Mouse (Mus musculus) megakaryocyte, adult 5-6 weeks (primary cell): ENCODE data around the gene Sbk2. TPM values are rescaled to one million over a fixed set of nuclear protein-coding genes. Genes with fewer than 3 reads are reported as not detected.

Experiments
- ATAC-seq: 2 replicates; pipeline ENCODE4 v1.8.0; 2016; ENCODE audit warnings: mild to moderate bottlenecking, inconsistent platforms; ENCODE audit not compliant: poor library complexity, severe bottlenecking
- total RNA-seq, 2 experiments: library from RNA; stranded (forward) in 1 of 2; stranded (reverse) in 1 of 2; fragments of 153-499, 151-499 nt in 1 of 2; fragments of 221-1000, 200-1000 nt in 1 of 2; gene quantifications; 2 replicates each; pipeline versions ENCODE4 v1.2.3 to v1.2.4; 2015 to 2017

Sbk2 gene
- total RNA-seq, 2 experiments from 2014 or later, result not detected

DNA sequence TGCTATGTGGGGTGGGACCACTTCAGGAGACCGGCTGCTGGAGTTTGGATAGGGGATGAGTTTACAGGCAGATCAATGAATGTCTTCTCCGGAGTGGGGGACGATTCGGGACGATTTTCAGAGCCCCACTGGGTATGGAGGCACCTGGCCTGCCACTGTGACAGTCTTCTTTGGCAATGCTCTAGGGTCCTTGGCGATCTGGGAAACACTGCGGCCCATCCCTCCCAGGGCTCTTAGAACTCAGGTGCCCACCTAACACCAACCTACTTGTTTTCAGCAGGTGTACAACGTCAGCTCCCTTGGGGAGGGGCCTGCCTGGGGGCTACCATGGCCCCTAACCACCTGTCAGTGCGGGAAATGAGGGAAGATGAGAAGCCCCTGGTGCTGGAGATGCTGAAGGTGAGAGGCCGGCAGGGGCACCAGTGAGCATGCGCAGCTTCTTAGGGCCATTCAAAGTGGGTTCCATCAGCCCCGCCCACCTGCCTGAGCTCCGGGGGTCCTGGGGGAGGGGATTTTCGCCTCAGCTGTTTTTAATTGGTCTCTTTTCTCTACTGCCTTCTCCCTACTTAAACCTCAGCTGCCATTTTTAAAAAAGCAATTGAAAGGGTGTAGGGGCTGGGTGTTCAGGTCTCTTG is 41.2 kb downstream of the Sbk2 start:
- 0 out of 2 replicates have a peak, but pooled peaks have one; percentile 23 for ATAC-seq

DNA sequence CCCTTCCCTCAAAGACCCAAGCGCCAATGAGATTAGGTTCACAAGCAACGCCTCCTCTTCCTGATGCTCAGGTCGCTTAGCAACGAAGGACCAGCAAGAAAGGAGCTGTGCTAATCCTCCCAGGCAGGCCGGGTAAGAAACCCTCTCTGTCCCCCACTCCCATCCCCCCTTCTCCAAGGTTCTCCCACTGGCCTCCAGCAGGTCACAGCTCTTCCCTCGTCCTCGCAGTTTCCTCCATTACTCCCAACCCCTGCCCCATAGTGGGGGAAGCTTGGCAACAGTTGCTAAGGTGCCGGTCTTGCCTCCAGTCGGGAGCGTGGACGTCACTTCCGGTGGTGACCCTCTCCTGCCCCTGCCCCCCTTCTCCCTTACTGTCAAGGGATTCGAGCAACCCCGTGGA is 41.7 kb downstream of the Sbk2 start:
- peak; percentile 26; the same call in 1 of the 2 replicates for ATAC-seq

DNA sequence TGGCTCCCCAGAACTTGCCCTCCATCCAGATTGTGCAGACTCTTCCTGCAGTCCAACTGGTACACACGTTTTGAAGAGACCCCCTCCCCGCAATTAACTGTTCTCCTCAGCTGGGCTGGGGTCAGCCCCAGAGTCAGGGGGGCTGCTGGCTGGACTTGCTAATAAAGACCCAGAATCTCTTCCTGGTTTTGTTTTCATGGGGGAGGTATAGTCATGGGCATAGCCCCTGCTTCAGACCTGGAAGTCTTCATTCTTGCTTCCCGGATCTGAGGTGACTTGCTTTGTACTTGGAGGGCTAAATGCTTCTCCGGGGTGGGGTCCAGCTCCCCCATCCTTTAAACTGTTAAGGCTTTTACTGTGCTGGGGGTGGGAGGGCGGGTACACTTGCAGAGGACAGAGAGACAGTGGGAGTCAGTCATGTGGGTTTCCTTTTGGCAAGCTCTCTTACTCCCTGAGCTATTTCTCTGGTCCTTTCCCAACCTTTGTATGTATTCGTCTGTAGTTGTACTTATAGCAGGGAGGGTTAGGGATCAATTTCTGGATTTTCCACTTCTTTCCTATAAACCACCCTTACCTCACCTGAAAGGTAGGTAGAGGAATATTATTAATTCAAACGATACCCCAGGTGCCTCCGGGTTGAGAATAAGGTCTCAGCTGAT is 42.3 kb downstream of the Sbk2 start, which contains the start of gene Nat14:
Gene Nat14, plus strand, starts transcription at position 205 of the 659 bp plus-strand sequence.
- no peak for ATAC-seq

DNA sequence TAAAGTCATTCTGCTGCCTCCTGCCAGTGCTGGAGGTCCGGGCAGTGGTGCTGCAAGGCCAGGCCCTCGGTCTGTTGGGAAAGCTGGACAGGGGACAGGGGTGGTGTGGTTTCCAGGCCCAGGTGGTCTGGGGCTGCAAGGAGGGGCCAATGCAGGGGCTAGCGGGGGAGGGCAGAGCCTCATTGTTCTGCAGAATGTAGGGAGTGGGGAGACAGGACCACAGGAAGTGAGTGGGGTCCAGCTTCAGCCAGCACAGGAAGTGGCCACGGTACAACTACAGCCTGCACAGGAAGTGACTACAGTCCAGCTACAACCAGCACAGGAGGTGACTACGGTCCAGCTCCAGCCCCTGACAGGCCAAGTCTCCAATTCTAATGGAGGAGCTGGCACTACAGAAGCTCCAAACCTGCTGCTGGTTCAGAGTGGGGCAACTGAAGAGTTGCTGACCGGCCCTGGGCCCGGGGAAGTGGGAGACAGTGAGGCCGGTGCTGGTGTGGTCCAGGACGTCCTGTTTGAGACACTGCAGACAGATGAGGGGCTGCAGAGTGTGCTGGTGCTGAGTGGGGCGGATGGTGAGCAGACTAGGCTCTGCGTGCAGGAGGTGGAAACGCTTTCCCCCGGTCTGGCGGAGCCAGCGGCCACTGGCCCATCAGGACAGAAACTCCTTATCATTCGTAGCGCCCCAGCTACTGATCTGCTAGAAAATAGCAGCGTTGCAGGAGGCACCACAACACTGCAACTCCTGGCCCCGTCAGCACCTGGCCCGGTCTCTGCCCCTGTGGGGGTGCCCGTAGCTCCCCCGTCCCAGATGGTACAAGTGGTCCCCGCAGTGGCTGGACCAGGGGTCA is 43.0 kb downstream of the Sbk2 start:
- no peak; the same call in 1 of the 2 replicates for ATAC-seq

DNA sequence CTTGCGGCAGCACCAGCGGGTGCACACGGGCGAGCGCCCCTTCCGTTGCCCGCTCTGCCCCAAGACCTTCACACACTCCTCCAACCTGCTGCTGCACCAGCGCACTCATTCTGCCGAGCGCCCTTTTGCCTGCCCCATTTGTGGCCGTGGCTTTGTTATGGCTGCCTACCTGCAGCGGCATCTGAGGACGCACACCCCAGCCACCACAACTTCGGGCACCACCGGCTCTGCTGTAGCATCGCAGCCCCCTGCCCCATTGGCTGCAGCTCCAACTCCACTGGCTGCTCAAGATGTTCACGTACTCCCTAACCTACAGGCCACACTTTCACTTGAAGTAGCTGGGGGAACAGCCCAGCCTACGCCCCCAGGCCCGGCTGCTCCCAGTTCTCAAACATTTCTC is 43.7 kb downstream of the Sbk2 start:
- no peak for ATAC-seq

DNA sequence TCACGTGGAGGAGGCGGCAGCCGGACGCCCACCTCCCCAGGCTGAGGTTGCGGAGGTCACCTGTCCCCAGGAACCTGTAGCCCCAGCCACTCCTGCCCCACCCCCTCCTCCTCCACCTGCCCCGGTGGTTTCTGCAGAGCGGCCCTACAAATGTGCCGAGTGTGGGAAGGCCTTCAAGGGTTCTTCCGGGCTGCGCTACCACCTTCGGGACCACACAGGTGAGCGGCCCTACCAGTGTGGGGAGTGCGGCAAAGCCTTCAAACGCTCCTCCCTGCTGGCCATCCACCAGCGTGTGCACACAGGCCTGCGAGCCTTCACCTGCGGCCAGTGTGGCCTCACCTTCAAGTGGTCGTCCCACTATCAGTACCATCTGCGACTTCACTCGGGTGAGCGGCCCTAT is 44.2 kb downstream of the Sbk2 start:
- no peak for ATAC-seq

DNA sequence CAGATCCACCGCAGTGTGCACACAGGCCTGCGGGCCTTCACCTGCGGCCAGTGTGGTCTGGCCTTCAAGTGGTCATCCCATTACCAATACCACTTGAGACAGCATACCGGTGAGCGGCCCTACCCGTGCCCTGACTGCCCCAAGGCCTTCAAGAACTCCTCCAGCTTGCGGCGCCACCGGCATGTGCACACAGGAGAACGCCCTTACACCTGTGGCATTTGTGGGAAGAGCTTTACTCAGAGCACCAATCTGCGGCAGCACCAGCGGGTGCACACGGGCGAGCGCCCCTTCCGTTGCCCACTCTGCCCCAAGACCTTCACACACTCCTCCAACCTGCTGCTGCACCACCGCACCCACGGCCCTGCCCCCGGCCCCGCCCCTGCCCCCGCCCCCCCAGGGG is 45.1 kb downstream of the Sbk2 start:
- ATAC-seq, result no peak

DNA sequence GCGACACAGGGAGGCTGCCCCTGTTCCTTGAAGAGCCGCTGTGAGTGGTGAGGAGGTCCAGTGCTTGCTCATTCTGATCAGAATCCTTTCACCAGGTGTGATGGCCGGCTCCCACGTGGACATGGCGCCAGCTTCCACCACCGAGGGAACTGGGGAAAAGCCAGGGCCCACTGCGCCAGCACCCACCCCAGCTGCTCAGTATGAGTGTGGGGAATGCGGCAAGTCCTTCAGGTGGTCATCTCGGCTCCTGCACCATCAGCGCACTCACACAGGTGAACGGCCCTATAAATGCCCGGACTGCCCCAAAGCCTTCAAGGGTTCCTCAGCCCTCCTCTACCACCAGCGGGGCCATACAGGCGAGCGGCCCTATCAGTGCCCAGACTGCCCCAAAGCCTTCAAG is 45.5 kb downstream of the Sbk2 start:
- ATAC-seq, result no peak

DNA sequence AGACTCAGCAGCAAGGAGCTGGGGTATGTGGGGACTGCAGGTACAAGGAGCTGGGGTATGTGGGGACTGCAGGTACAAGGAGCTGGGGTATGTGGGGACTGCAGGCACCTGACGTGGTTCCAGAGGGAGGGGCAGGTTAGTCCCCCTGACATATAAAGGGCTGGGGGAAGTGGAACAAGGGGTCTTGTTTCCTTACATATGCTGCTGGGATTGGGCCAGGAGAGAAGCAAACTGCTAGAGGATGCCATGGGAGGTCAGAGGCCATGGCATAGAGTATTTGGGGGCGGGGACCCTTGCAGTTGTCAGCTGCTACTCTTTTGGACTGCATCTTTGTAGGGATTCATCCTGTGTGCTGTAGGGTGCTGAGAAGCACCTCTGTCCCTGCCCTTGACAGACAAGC is 46.7 kb downstream of the Sbk2 start:
- no peak for ATAC-seq

DNA sequence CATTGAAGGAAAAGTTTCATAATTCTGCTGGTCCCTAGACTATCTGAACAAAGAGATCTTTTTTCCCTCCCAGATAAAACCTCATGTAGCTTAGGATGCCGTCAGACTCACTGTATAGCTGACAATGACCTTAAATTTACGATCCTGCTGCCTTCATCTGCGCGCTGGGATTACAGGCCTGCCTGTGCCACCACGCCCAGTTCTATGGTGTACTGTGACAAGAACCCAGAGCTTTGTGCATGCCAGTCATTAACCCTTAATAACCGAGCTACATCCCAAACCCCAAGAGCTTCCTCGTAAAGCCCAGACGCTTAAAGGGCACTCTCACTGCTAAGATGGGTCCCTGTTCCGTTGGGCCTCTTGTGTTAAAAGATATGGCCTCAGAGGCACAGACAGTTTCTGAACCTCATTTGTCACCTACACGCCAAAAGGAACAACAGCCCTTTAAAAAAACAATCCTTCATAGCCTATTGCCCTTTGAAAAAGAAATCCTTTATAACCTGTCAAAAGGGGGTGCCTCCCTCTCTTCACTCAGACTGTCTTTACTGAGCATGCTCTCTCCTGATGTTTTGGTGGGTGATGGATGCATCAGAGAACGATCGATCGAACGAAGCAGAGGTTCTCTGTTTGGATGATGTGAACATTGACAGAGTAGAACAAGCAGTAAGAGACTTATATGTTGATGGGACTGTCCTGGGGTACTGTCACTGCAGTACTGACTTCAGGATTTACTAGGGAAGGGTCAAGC is 48.4 kb downstream of the Sbk2 start:
- peak; percentile 34; the same call in 1 of the 2 replicates for ATAC-seq

DNA sequence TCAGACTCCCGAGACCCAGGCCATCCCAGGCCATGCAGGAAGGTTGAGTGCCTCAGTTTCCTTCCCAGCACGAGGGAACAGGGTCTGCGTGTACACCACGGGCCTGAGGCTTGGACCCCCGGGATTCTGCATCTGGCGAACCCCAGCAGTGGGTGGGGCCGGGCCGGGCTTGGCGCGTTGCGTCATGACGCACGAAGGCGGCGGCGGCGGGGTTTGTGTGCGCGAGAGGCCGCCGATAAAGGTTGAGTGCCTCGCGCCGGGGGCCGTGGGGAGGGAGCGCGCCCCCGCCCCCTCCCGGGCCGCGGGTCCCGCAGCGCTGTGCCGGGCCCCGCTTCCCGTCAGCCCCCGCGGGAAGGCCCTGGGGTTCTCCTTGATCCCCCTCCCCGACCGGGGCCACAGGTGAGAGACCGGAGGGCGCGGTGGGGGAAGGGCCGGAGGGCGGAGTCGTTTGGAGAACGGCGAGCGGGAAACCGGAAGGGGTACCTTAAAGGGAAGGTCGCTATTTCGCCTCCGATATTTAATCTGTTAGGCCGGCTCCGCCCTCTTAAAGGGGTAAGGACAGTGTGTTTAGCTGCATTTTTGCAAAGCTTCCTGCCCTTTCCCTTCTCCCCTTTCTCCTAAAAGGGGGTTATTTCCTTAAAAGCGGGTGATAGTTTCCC is 49.1 kb downstream of the Sbk2 start, which contains the start of gene Zfp628:
Gene Zfp628, plus strand, starts transcription at position 211 of the 659 bp plus-strand sequence.
- peak; percentile 91 for ATAC-seq

DNA sequence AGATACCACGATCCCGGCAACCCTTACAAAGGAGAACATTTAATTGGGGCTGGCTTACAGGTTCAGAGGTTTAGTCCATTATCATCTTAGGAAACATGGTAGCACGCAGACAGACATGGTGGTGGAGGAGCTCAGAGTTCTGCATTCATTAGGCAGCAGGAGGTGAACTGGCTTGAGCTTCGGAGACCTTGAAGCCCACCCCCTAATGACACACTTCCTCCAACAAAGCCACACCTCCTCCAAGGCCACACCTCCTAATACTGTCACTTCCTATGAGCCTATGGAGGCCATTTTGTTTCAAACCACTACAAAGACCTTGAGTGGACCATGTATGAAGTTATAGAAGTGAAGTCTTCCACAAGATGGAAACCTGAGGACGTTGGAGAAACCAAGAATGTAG is 52.0 kb downstream of the Sbk2 start:
- no peak for ATAC-seq

DNA sequence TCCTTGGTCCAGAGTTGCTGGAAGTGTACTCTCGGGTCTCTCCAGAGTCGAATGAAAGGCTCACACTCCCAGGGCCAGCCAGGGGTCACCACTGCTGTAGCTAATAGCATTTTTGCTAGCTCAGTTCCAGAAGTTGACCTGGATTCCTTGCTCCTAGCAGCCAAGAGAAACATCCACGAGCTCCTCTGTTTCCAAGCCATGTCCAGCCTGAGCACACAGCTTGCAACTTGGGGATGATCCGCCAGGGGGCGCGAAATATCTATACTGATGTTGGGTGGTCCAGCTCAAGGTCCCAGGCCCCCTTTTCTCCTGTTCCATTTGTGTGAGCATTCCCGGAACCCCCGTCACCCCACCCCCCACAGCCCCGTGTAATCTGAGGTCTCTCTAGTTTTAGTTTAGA is 52.6 kb downstream of the Sbk2 start:
- no peak for ATAC-seq

DNA sequence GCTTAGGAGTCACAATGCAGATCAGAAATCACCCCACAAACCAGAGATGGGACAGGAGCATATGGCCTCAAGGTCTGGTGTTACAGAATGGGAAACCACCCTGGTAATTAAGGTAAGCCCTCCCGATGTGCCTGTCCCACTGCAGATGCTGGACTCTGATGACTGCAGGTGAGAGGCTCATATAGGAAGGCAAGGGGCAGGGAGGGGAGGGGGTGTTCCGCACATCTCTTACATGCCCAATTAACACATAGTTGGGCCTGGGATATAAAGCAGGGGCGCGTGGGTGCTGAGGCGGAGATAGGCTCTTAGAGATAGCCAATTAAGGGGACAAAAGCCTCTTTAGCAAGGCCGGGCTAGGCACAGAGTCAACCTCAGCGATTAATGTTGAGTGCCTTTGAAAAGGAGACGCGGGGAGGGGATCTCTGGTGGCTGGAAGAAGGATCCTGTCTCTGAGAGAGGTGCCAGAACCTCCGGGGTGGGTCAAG is 57.7 kb downstream of the Sbk2 start, which contains the start of gene Gm36210:
Gene Gm36210, minus strand, starts transcription at position 51 of the 485 bp plus-strand sequence.
- no peak for ATAC-seq

DNA sequence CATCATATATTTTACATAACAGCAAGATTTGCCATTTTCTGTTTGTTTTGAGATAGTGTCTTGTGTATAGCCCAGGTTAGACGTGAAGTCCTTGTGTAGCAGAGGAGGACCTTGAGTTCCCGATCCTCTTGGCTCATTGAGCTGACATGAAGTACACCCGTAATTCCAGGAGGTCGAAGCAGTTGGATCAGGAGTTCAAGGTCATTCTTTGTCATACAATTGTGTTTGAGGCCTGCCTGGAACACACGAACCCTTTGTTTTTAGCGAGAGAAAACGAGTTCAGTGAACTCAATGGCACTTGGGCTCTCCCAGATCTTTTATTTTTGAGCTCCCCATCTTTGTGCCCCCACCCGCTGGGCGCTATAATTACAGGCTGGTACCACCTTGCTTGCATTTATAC is 61.8 kb downstream of the Sbk2 start:
- ATAC-seq, result no peak

DNA sequence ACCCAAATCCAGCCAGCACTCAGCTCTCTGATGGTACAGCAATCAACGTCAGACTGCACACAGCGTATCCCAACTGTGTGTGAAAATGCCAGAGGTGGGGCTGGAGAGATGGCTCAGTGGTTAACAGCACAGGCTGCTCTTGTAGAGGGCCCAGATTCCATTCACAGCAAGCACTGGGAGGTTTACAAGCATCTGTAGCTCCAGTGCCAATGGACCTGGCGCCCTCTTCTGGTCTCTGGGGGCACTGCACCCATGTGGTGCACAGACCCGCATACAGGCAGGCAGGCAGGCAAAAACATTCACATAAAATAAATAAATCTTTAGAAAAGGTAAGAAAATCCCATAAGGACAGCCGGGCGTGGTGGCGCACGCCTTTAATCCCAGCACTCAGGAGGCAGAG is 63.0 kb downstream of the Sbk2 start:
- peak; percentile 76 for ATAC-seq

DNA sequence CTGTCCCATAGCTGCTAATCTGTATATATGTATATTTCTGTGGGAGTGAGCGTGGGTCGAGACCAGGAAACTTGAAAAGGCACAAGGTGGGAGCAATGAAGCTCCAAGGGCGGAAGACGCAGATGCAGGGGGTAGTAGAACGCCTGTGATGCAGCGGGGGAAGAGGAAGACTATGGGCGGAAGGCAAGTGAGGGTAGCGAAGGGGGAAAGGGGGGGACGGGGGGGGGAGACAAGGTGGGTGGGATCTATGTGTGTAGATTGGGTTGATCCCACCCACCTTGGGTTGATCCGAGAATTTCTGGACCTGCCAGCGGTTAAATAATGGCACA is 63.7 kb downstream of the Sbk2 start:
- peak; percentile 27; the same call in 1 of the 2 replicates for ATAC-seq

DNA sequence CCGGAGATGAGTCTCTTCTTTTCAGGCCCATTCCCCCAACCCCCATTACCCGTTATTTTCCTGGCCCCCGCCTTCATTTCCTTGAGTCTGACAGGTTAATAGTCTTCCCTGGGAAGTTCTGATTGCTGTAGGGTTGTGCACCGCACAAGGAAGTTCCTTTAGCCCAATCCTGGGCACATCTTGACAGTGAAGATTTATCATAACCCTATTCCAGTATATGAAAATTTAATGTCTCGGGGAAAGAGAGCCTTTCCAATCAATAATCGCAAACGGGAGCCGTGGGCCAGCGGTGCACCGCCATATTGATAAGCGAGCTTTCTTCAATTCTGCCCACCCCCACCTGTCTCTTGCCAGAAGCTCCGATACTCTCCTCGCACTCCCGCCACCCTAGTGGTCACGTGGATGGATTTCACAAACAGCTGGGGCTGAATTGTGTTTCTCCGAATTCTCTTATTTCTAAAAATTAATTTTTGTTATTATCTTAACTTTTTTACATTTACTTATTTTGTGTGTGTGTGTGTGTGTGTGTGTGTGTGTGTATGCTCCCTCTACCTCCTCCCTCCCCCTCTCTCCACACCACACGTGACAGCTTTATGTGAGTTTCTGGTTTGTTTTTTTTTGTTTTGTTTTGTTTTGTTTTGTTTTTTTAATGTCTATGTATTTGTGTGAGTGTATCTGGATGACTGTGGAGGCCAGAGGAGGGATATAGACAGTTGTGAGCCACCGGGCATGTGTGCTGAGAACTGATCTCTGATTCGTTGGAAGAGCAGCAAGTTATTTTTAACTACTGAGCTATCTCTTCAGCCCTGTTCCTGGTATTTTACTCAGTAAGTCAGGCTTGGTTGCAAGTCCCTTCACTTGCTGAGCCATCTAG is 64.3 kb downstream of the Sbk2 start:
- ATAC-seq, result 0 out of 2 replicates have a peak, but pooled peaks have one; percentile 35
